Mouse (Mus musculus) adrenal gland, postnatal 4 days (tissue): ENCODE results near the gene Olfm3. TPM values are rescaled to one million over a fixed set of nuclear protein-coding genes. Genes with fewer than 3 reads are reported as not detected.

ENCODE experiments used
- DNase-seq, 2 experiments: peaks; one replicate each; pipeline ENCODE4 v3.0.0; 2021 to 2022; ENCODE audit warnings: low spot score in 2 of 2, mixed read lengths in 2 of 2
- total RNA-seq, 2 experiments: library from RNA; stranded (reverse); gene quantifications; 2 replicates each; pipeline ENCODE4 v1.2.3; 2021

Olfm3 gene
- total RNA-seq, 2 experiments from 2014 or later = 3.4 to 5.1 TPM

GRCm38 (mm10) chr3:115064901-115065300 lies 161.0 kb downstream of the Olfm3 start:
- DNase-seq = no peak

- no peak for DNase-seq
These were observed 176.7 kb downstream of the Olfm3 start for GRCm38 (mm10) chr3:115080428-115081181.

GRCm38 (mm10) chr3:115081371-115081770 lies 177.5 kb downstream of the Olfm3 start:
- no peak for DNase-seq

- no peak for DNase-seq
These were observed 179.1 kb downstream of the Olfm3 start for GRCm38 (mm10) chr3:115082947-115083346.

GRCm38 (mm10) chr3:115088281-115088680 lies 184.4 kb downstream of the Olfm3 start:
- DNase-seq = no peak

GRCm38 (mm10) chr3:115090670-115091069 lies 186.8 kb downstream of the Olfm3 start:
- DNase-seq = no peak

- no peak for DNase-seq
These were observed 191.6 kb downstream of the Olfm3 start for GRCm38 (mm10) chr3:115095496-115095895.

- no peak for DNase-seq
These were observed 195.7 kb downstream of the Olfm3 start for GRCm38 (mm10) chr3:115099590-115099989.

GRCm38 (mm10) chr3:115104155-115104801 lies 200.4 kb downstream of the Olfm3 start:
- DNase-seq = no peak

- DNase-seq = no peak
These were observed 201.1 kb downstream of the Olfm3 start for GRCm38 (mm10) chr3:115104802-115105493.

- DNase-seq = no peak
These were observed 241.8 kb downstream of the Olfm3 start for GRCm38 (mm10) chr3:115145722-115146121.

- no peak for DNase-seq
These were observed 242.4 kb downstream of the Olfm3 start for GRCm38 (mm10) chr3:115146244-115146643.

GRCm38 (mm10) chr3:115158903-115159473 lies 255.1 kb downstream of the Olfm3 start:
- DNase-seq = no peak

GRCm38 (mm10) chr3:115174625-115175024 lies 270.7 kb downstream of the Olfm3 start:
- no peak for DNase-seq
